Mouse (Mus musculus): ENCODE data around the gene Cpeb2. TPM values are rescaled to one million over a fixed set of nuclear protein-coding genes. Genes with fewer than 3 reads are reported as not detected.

Cpeb2 gene
- total and polyA plus RNA-seq, 2 experiments from 2014 or later, result 5.8 to 10.7 TPM

GRCm38 (mm10) chr5:43224245-43224644 is 8.7 kb upstream of the Cpeb2 start:
- H3K4me1 ChIP-seq (ENCODE audit: control insufficient read depth, insufficient read depth), result no peaks in the 10 kb centered on the region
- no peaks in the 10 kb centered on the region for H3K27me3 ChIP-seq (ENCODE audit: control insufficient read depth, insufficient read depth, low read length)
- 63% methylated on average over 3 of the region's 3 CpGs for WGBS
- H3K4me2 ChIP-seq (ENCODE audit: low read depth, low read length), result no peak overlapping the region
- H3K9me3 ChIP-seq (replicated peaks; ENCODE audit: control insufficient read depth, low read length), result no peaks in the 10 kb centered on the region
- DNase-seq (ENCODE audit: low spot score), result no peak
- no peak overlapping the region for H3K27ac ChIP-seq (ENCODE audit: low read depth)
- H3K4me3 ChIP-seq (ENCODE audit: low read depth, low read length), result no peak overlapping the region
- no peaks in the 10 kb centered on the region for H3K36me3 ChIP-seq (replicated peaks; ENCODE audit: control insufficient read depth, insufficient read depth, low read length)
- no peak overlapping the region for H3K9ac ChIP-seq (replicated peaks; ENCODE audit: low read depth, low read length)
- ATAC-seq (ENCODE audit: insufficient read depth, low read depth), result no peak
- no peak for TF ChIP-seq CTCF (IDR thresholded peaks at IDR 0.05; ENCODE audit: low read depth)
- TF ChIP-seq EP300 (IDR thresholded peaks at IDR 0.05; ENCODE audit: low read depth), result no peak

DNA sequence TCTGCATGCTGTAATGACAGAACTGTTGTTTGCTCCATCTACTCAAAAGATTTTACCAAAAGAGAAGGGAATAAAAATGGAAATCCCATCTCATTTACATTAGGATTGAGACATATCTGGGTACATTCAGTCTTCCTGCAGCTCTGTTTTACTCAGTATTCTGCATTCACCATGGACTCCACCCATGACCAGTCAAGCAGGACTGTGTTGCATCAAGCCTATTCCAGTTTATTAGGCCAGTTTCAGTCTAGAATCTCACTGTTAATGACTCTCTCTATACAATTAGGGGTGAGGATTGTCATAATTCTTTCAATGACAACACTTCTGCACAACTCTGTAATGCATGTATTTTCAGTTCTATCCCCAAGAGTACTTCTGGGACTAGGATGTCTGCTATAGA is 6.8 kb upstream of the Cpeb2 start:
- no peaks in the 10 kb centered on the region for H3K36me3 ChIP-seq (replicated peaks; ENCODE audit: control insufficient read depth, insufficient read depth, low read length)
- no peak for DNase-seq (ENCODE audit: low spot score)
- no peaks in the 10 kb centered on the region for H3K4me1 ChIP-seq (ENCODE audit: control insufficient read depth, insufficient read depth)
- no peak overlapping the region for H3K27ac ChIP-seq (ENCODE audit: low read depth)
- ATAC-seq (ENCODE audit: insufficient read depth, low read depth), result no peak
- no peak overlapping the region for H3K4me3 ChIP-seq (ENCODE audit: low read depth, low read length)
- TF ChIP-seq EP300 (IDR thresholded peaks at IDR 0.05; ENCODE audit: low read depth), result no peak
- no peak for TF ChIP-seq CTCF (IDR thresholded peaks at IDR 0.05; ENCODE audit: low read depth)
- H3K9me3 ChIP-seq (replicated peaks; ENCODE audit: control insufficient read depth, low read length), result no peaks in the 10 kb centered on the region
- H3K27me3 ChIP-seq (ENCODE audit: control insufficient read depth, insufficient read depth, low read length), result no peaks in the 10 kb centered on the region
- no peak overlapping the region for H3K9ac ChIP-seq (replicated peaks; ENCODE audit: low read depth, low read length)
- H3K4me2 ChIP-seq (ENCODE audit: low read depth, low read length), result no peak overlapping the region

DNA sequence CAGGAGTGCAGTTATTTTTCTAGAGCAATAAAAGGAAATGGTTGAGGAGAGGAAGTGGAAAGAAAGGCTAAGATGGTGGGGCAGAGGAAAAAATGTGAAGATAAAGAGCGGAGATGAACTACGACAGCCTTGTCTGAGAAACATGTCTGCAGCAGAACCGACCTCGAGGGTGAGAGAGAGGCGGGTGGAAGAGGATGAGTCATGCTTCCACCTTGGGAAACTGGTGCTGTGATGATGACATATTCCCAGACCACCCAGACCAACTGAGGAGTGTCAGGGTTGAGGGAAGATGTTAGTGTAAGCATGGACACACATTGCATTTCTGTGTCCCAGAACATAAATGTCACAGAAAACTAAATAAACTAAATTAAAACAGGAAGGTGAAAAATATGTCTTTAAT is 5.4 kb upstream of the Cpeb2 start:
- no peak overlapping the region for H3K27ac ChIP-seq (ENCODE audit: low read depth)
- no peak overlapping the region for H3K4me3 ChIP-seq (ENCODE audit: low read depth, low read length)
- TF ChIP-seq EP300 (IDR thresholded peaks at IDR 0.05; ENCODE audit: low read depth) (no peak), CTCF (IDR thresholded peaks at IDR 0.05; ENCODE audit: low read depth) (no peak)
- H3K9me3 ChIP-seq (replicated peaks; ENCODE audit: control insufficient read depth, low read length), result no peaks in the 10 kb centered on the region
- no peak for ATAC-seq (ENCODE audit: insufficient read depth, low read depth)
- H3K27me3 ChIP-seq (ENCODE audit: control insufficient read depth, insufficient read depth, low read length), result no peaks in the 10 kb centered on the region
- H3K36me3 ChIP-seq (replicated peaks; ENCODE audit: control insufficient read depth, insufficient read depth, low read length), result no peaks in the 10 kb centered on the region
- H3K9ac ChIP-seq (replicated peaks; ENCODE audit: low read depth, low read length), result no peak overlapping the region
- no peaks in the 10 kb centered on the region for H3K4me1 ChIP-seq (ENCODE audit: control insufficient read depth, insufficient read depth)
- no peak for DNase-seq (ENCODE audit: low spot score)
- WGBS, result 12% methylated on average over 5 of the region's 5 CpGs
- H3K4me2 ChIP-seq (ENCODE audit: low read depth, low read length), result no peak overlapping the region

- no peak for ATAC-seq (ENCODE audit: insufficient read depth, low read depth)
- no peak overlapping the region for H3K4me3 ChIP-seq (ENCODE audit: low read depth, low read length)
- no peaks in the 10 kb centered on the region for H3K36me3 ChIP-seq (replicated peaks; ENCODE audit: control insufficient read depth, insufficient read depth, low read length)
- H3K9ac ChIP-seq (replicated peaks; ENCODE audit: low read depth, low read length), result no peak overlapping the region
- WGBS, result 68% methylated on average over 2 of the region's 2 CpGs
- no peak for TF ChIP-seq CTCF (IDR thresholded peaks at IDR 0.05; ENCODE audit: low read depth)
- TF ChIP-seq EP300 (IDR thresholded peaks at IDR 0.05; ENCODE audit: low read depth), result no peak
- no peaks in the 10 kb centered on the region for H3K27me3 ChIP-seq (ENCODE audit: control insufficient read depth, insufficient read depth, low read length)
- H3K4me1 ChIP-seq (ENCODE audit: control insufficient read depth, insufficient read depth), result no peaks in the 10 kb centered on the region
- H3K4me2 ChIP-seq (ENCODE audit: low read depth, low read length), result no peak overlapping the region
- H3K9me3 ChIP-seq (replicated peaks; ENCODE audit: control insufficient read depth, low read length), result no peaks in the 10 kb centered on the region
- no peak overlapping the region for H3K27ac ChIP-seq (ENCODE audit: low read depth)
- no peak for DNase-seq (ENCODE audit: low spot score)
These were observed 1.9 kb upstream of the Cpeb2 start for GRCm38 (mm10) chr5:43231061-43231460.

- ATAC-seq (ENCODE audit: insufficient read depth, low read depth), result no peak
- TF ChIP-seq CTCF (IDR thresholded peaks at IDR 0.05; ENCODE audit: low read depth) (no peak), EP300 (IDR thresholded peaks at IDR 0.05; ENCODE audit: low read depth) (no peak)
- H3K9ac ChIP-seq (replicated peaks; ENCODE audit: low read depth, low read length), result peak overlapping the region; percentile 94
- no peaks in the 10 kb centered on the region for H3K4me1 ChIP-seq (ENCODE audit: control insufficient read depth, insufficient read depth)
- no peaks in the 10 kb centered on the region for H3K27me3 ChIP-seq (ENCODE audit: control insufficient read depth, insufficient read depth, low read length)
- H3K4me2 ChIP-seq (ENCODE audit: low read depth, low read length), result peak overlapping the region; percentile 65
- WGBS, result 2% methylated on average over 6 of the region's 6 CpGs
- H3K27ac ChIP-seq (ENCODE audit: low read depth), result peak overlapping the region; percentile 99
- DNase-seq (ENCODE audit: low spot score), result no peak
- no peaks in the 10 kb centered on the region for H3K36me3 ChIP-seq (replicated peaks; ENCODE audit: control insufficient read depth, insufficient read depth, low read length)
- peak overlapping the region; percentile 72 for H3K4me3 ChIP-seq (ENCODE audit: low read depth, low read length)
- no peaks in the 10 kb centered on the region for H3K9me3 ChIP-seq (replicated peaks; ENCODE audit: control insufficient read depth, low read length)
These were observed 856 bp upstream of the Cpeb2 start for GRCm38 (mm10) chr5:43232149-43232479.

GRCm38 (mm10) chr5:43233316-43234181 is 579 bp downstream of the Cpeb2 start:
- TF ChIP-seq CTCF (IDR thresholded peaks at IDR 0.05; ENCODE audit: low read depth) (no peak), EP300 (IDR thresholded peaks at IDR 0.05; ENCODE audit: low read depth) (peak; percentile 70; the same call in 1 of the 2 replicates)
- H3K4me1 ChIP-seq (ENCODE audit: control insufficient read depth, insufficient read depth), result peaks cover 3% of the 10 kb centered on the region; the same call in 1 of the 2 replicates

More at GRCm38 (mm10) chr5:43233316-43234181, 579 bp downstream of the Cpeb2 start:
- Histone ChIP-seq H3K9ac (replicated peaks; ENCODE audit: low read depth, low read length) (peak overlapping the region; percentile 94), H3K4me3 (ENCODE audit: low read depth, low read length) (peak overlapping the region; percentile 72), H3K27me3 (ENCODE audit: control insufficient read depth, insufficient read depth, low read length) (no peaks in the 10 kb centered on the region), H3K9me3 (replicated peaks; ENCODE audit: control insufficient read depth, low read length) (no peaks in the 10 kb centered on the region), H3K4me2 (ENCODE audit: low read depth, low read length) (peak overlapping the region; percentile 65), H3K27ac (ENCODE audit: low read depth) (peak overlapping the region; percentile 99), H3K36me3 (replicated peaks; ENCODE audit: control insufficient read depth, insufficient read depth, low read length) (no peaks in the 10 kb centered on the region)
- 0% methylated on average over 59 of the region's 101 CpGs for WGBS
- ATAC-seq (ENCODE audit: insufficient read depth, low read depth) (peak; percentile 48), DNase-seq (ENCODE audit: low spot score) (peak; percentile 76)

All from heart, postnatal 0 days (tissue).